Mouse (Mus musculus) lung, embryonic 14.5 days (tissue): ENCODE measurements around the gene Crb1. TPM values are rescaled to one million over a fixed set of nuclear protein-coding genes. Genes with fewer than 3 reads are reported as not detected.
A peak's percentile ranks its signal among the peaks of the same experiment; 100 is the strongest.

Experiments used
- ATAC-seq: fragments of 200-750 bp; cut with Nextera tagmentation; 2 replicates; pipeline ENCODE4 v1.8.0; 2017; ENCODE audit warnings: mild to moderate bottlenecking, moderate TSS enrichment, moderate library complexity; ENCODE audit not compliant: insufficient read depth
- DNase-seq: peaks from one replicate; pipeline ENCODE4 v3.0.0-alpha.2; 2015
- H3K27ac ChIP-seq: fragments of 300-500 bp; sonication (generic); 2 replicates; pipeline ENCODE4 v1.5.1; 2014; ENCODE audit warnings: low read depth, mild to moderate bottlenecking, moderate library complexity
- H3K27me3 ChIP-seq: fragments of 300-500 bp; sonication (generic); 2 replicates; pipeline ENCODE4 v1.6.1; 2014; ENCODE audit warnings: low read length, control low read depth; ENCODE audit not compliant: insufficient read depth
- H3K36me3 ChIP-seq: fragments of 300-500 bp; sonication (generic); 2 replicates; pipeline ENCODE4 v1.6.1; 2014; ENCODE audit warnings: control low read depth; ENCODE audit not compliant: insufficient read depth
- H3K4me1 ChIP-seq: fragments of 300-500 bp; sonication (generic); 2 replicates; pipeline ENCODE4 v1.6.1; 2014; ENCODE audit warnings: antibody characterized with exemption, control low read depth; ENCODE audit not compliant: insufficient read depth
- H3K4me2 ChIP-seq: fragments of 300-500 bp; sonication (generic); 2 replicates; pipeline ENCODE4 v1.6.1; 2014; ENCODE audit warnings: mild to moderate bottlenecking
- H3K4me3 ChIP-seq: fragments of 300-500 bp; sonication (generic); 2 replicates; pipeline ENCODE4 v1.5.1; 2014; ENCODE audit warnings: low read depth, low read length
- H3K9ac ChIP-seq: fragments of 300-500 bp; sonication (generic); 2 replicates; pipeline ENCODE4 v1.6.1; 2014
- H3K9me3 ChIP-seq: fragments of 300-500 bp; sonication (generic); 2 replicates; pipeline ENCODE4 v1.6.1; 2016; ENCODE audit warnings: low read depth, low read length, control low read depth
- CTCF ChIP-seq: IDR thresholded peaks from 2 replicates; pipeline ENCODE4 v1.5.1; 2016; ENCODE audit warnings: antibody characterized with exemption, low read depth
- WGBS: fragments of 180-500 bp; shearing (Covaris S2); extraction: QIAGEN DNeasy Blood & Tissue Kit; methylation state at CpG from one replicate; pipeline ENCODE4 v1.1.7; 2014; 5-methylcytosine and 5-hydroxymethylcytosine counted together
- polyA plus RNA-seq: library from polyadenylated mRNA; unstranded; fragments of >200 nt; fragmentation: Nextera tagmentation; extraction: Ambion mirVana; gene quantifications from 2 replicates; pipeline ENCODE4 v1.2.1, GENCODE M21; 2014

Gene Crb1
- polyA plus RNA-seq, 1 experiment from 2014 or later, result not detected

DNA sequence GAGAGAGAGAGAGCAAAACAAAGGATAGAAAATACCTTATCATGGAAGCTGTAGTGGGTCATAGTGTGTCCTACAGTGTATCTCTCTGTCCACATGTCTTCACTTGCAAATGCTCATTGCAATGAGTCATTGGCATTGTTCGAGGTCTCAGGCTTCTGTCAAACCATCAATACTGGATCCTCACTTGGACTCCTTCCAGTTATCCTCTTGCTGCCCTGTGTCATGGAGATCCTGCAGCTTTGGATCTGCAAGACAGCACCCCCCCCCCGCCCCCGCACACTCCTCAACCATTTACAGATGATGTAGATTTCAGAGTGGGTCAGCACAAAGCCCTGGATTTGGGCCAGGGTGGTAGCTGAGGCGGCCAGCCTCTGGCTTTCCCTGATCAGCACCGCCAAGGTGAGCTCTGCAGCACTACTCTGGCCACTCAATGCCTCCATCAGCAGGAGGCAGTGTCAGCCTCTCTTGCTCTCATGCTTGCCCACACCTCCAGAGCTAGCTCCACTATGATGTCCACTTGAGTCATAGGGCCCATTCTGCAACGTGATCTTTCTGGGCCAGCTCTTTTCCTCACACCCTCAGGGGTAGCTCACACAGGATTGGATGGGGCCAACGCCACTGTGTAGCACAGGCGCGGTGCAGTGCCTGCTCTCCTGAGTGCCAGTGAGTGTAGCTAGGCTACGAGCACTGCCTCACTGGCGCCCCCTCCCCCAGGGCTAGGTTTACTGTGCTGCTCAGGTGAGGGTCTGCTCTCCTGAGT is 2.1 kb upstream of the Crb1 start:
- ATAC-seq, result peak; percentile 75
- Histone ChIP-seq H3K9me3 (no peaks in the 10 kb centered on the region), H3K4me3 (no peak overlapping the region), H3K4me1 (no peaks in the 10 kb centered on the region), H3K27ac (no peak overlapping the region), H3K4me2 (no peak overlapping the region), H3K36me3 (no peaks in the 10 kb centered on the region), H3K9ac (no peak overlapping the region), H3K27me3 (no peaks in the 10 kb centered on the region)
- WGBS, result 12% methylated on average over 11 of the region's 11 CpGs
- TF ChIP-seq CTCF, result no peak; the same call in 1 of the 2 replicates
- DNase-seq, result peak; percentile 1

DNA sequence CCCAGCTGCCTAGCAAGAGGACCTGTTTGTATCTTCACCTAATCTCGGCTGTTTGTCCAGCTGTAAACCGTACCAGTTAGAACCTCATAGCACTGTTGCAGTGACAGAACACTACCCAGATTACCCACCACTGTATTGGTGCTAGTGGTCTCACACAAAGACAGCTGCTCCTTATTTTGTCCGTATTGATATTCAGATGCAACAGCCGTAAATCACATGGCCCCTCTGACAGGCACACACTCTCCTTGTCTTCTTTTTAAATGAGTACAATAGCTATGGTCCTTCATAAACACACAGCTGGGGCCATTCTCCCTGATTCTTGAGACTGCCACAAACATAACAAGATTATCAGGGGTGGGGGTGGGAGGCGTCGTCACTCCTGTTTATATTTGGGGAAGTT is 1.0 kb downstream of the Crb1 start:
- Histone ChIP-seq H3K27ac (no peak overlapping the region), H3K4me1 (no peaks in the 10 kb centered on the region), H3K36me3 (no peaks in the 10 kb centered on the region), H3K27me3 (no peaks in the 10 kb centered on the region), H3K9me3 (no peaks in the 10 kb centered on the region), H3K9ac (no peak overlapping the region), H3K4me3 (no peak overlapping the region), H3K4me2 (no peak overlapping the region)
- DNase-seq (no peak), ATAC-seq (no peak)
- no peak for TF ChIP-seq CTCF
- 28% methylated on average over 6 of the region's 6 CpGs for WGBS

DNA sequence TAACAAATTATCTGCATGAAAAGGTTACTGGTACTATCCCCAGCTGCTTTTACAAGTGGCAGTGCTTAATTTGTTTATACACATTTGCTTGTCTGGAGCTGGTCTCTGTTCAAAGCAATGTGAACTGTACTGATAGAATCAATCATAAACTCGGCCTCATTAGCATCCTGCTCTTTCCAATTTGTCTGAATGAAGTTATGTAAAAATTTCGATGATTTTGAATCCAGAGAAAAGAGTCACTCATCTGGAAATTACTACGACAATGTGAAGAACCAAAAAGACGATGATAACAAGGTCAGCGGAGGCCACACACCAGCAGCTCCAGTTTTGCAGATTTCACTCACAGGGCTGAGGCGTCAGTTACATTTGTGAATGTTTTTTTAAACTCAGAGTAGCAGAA is 5.6 kb downstream of the Crb1 start:
- Histone ChIP-seq H3K36me3 (no peaks in the 10 kb centered on the region), H3K4me2 (no peak overlapping the region), H3K27ac (no peak overlapping the region), H3K9ac (no peak overlapping the region), H3K9me3 (no peaks in the 10 kb centered on the region), H3K27me3 (no peaks in the 10 kb centered on the region), H3K4me1 (no peaks in the 10 kb centered on the region), H3K4me3 (no peak overlapping the region)
- no peak for DNase-seq
- no peak for ATAC-seq
- TF ChIP-seq CTCF, result no peak
- WGBS, result 49% methylated on average over 6 of the region's 6 CpGs

DNA sequence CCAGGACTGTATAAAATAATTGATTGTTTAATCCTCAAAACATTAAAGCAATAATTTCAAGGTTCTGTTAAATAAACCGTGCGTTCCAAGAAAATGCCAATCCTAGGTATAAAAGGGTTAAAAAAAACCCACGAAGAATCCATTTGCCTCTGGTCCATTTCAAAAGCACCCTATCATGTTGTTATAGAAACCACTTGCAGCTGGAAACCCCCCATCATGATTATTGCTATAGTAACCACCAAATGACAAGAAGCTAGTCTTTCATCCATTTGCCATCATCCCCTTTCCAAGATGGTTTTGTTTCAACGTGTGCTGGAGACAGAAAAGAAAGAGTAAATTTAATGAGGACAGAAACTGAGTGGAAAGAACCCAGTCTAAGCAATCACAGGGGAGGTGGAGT is 28.3 kb downstream of the Crb1 start:
- no peak overlapping the region for H3K27ac ChIP-seq
- DNase-seq (peak; percentile 2), ATAC-seq (no peak)
- no peaks in the 10 kb centered on the region for H3K36me3 ChIP-seq
- H3K4me2 ChIP-seq, result no peak overlapping the region
- H3K9me3 ChIP-seq, result no peaks in the 10 kb centered on the region
- no peak overlapping the region for H3K9ac ChIP-seq
- 35% methylated on average over 4 of the region's 4 CpGs for WGBS
- no peaks in the 10 kb centered on the region for H3K27me3 ChIP-seq
- no peak for TF ChIP-seq CTCF
- H3K4me3 ChIP-seq, result no peak overlapping the region
- no peaks in the 10 kb centered on the region for H3K4me1 ChIP-seq

DNA sequence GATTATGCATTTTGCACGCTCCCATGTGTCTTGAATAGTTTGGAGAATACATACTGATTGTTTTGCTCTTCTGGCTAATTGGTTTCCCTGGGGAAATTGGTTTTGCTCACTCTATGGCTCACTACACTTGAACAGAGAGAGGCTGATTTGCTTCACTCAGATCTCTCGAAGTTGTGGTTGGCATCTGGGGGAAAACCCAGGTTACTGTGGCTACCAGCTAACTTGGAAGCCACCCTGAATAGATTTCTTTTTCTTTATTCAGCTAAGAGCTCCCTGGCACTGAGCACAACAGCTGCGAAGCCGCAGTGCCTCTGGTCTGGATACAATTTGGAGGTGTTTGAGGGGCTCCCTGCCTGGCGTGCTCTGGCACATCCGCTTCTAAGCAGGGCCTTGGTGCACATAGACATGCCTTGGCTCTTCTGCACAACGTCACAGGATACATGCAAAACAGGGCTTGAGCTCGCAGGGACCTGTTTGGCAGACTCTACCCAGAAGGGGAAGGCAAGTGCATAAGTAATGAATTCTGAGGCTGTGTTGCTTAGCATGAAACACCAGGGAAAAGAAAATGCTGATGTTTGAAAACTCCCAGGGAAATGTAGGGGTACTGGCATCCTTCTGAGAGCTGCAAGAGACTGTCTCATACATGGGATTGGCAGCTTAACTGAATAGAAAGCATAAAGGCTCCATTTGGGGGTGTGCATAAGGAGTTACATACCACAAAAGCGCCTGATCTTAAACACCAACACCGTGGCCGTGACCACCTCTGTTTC is 30.1 kb downstream of the Crb1 start:
- WGBS, result 74% methylated on average over 11 of the region's 11 CpGs
- Histone ChIP-seq H3K27me3 (no peaks in the 10 kb centered on the region), H3K9me3 (no peaks in the 10 kb centered on the region), H3K4me1 (no peaks in the 10 kb centered on the region), H3K4me2 (no peak overlapping the region), H3K9ac (no peak overlapping the region), H3K36me3 (no peaks in the 10 kb centered on the region), H3K27ac (no peak overlapping the region), H3K4me3 (no peak overlapping the region)
- TF ChIP-seq CTCF, result no peak
- DNase-seq (no peak), ATAC-seq (no peak)

DNA sequence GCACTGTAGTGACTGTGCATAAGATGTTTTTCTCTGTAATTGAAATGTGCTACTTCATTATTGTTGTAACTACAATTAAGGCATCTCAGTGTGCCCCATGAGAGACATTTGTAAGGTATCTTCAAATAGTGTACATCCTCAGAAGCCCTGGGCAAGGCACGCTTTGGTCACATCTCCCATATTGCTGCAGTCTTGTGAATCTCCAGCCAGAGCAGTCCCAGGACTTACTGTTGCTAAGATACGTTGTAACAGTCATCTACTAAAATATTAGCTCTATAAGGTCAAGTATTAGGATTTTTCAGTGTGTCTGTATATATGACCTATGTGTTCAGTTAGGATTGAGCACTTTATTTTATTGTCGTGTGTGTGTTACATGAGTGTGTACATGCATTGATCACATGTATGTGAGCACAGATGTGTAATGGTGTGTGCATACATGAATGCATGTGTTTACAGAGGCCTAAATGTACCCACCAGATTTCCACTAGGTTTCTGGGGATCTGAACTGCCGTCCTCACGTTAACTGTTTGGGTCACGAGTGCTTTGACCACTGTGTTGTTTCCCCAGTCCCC is 30.8 kb downstream of the Crb1 start:
- no peak overlapping the region for H3K4me2 ChIP-seq
- no peaks in the 10 kb centered on the region for H3K9me3 ChIP-seq
- DNase-seq, result no peak
- H3K27me3 ChIP-seq, result no peaks in the 10 kb centered on the region
- H3K36me3 ChIP-seq, result no peaks in the 10 kb centered on the region
- H3K4me3 ChIP-seq, result no peak overlapping the region
- no peak for ATAC-seq
- no peaks in the 10 kb centered on the region for H3K4me1 ChIP-seq
- H3K9ac ChIP-seq, result no peak overlapping the region
- H3K27ac ChIP-seq, result no peak overlapping the region
- WGBS, result 77% methylated on average over 6 of the region's 6 CpGs
- TF ChIP-seq CTCF, result no peak

DNA sequence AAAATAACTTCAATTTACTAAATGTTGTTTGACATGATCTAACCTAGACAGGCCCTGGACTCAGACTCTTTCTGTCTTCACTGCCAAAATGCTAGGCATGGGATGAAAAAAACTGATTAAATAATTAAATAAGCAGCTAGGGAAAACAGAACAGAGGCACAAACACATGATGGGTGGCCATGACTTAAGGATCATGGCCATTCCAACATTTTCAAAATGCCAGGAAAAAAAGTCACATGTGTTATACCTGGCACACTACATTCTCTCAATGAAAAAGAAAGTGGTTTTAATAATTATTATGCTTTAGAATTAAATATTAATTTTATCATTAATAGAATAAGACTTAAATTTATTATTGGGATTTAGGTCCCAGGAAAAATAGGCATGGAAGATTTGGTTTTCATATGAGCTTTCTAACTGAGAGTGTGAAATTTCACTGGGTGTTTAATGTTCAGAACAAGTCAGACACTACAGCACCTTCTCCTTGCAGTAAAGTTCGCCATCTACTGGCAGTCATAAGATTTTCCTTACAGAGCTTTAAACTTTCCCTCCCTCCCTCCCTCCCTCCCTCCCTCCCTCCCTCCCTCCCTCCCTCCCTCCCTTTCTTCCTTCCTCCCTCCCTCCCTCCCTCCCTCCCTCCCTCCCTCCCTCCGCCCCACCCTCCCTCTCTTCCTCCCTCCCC is 36.6 kb downstream of the Crb1 start:
- H3K4me1 ChIP-seq, result no peaks in the 10 kb centered on the region
- 4% methylated on average over 1 of the region's 2 CpGs for WGBS
- H3K27ac ChIP-seq, result no peak overlapping the region
- DNase-seq (peak; percentile 71), ATAC-seq (0 out of 2 replicates have a peak, but pooled peaks have one; percentile 58)
- H3K4me3 ChIP-seq, result no peak overlapping the region
- TF ChIP-seq CTCF, result peak; percentile 52
- H3K4me2 ChIP-seq, result no peak overlapping the region
- no peak overlapping the region for H3K9ac ChIP-seq
- no peaks in the 10 kb centered on the region for H3K27me3 ChIP-seq
- H3K36me3 ChIP-seq, result no peaks in the 10 kb centered on the region
- no peaks in the 10 kb centered on the region for H3K9me3 ChIP-seq
